Mouse (Mus musculus) bone marrow, adult 2 months (tissue): ENCODE measurements around the gene Adam1b.
"Not testable (repeated sequence)": the region's sequence is repeated elsewhere in the genome, so short reads cannot be mapped to it uniquely, and the experiment has no call there.

Experiments
- CTCF ChIP-seq: fragments of 200-500 bp; IDR thresholded peaks from 2 replicates; pipeline ENCODE4 v1.5.1; 2011; ENCODE audit warnings: low read length, control low read depth; ENCODE audit not compliant: control insufficient read depth, insufficient read depth
- POLR2A ChIP-seq: fragments of 200-500 bp; IDR thresholded peaks from 2 replicates; pipeline ENCODE4 v1.6.1; 2011; ENCODE audit warnings: low read depth, mild to moderate bottlenecking, control low read depth, low read length, borderline replicate concordance; ENCODE audit not compliant: control insufficient read depth

- not testable (repeated sequence) for TF ChIP-seq CTCF, POLR2A
These were observed 1.7 kb downstream of the Adam1b start for GRCm38 (mm10) chr5:121501424-121501996.
